ENCODE assay signal across 8 mouse cellular contexts in genomic region chr10:59616522-59616921, GRCm38 (mm10). TPM values are rescaled to one million over a fixed set of nuclear protein-coding genes. Genes with fewer than 3 reads are reported as not detected.
DNase-seq lines count a peak whose midpoint lies in the region; ATAC-seq and TF ChIP-seq lines count a peak whose summit lies in the region.

Mcu (minus strand) TSS chr10:59616692.

- no peaks in the 10 kb centered on the region for H3K9me3 ChIP-seq in hindbrain, postnatal 0 days (ENCODE audit: low read length)

- H3K9ac ChIP-seq in hindbrain, postnatal 0 days (replicated peaks; ENCODE audit: low read length): peak within 1 kb of the TSS; percentile 93

- no peaks in the 10 kb centered on the region for H3K36me3 ChIP-seq in hindbrain, postnatal 0 days (ENCODE audit: insufficient read depth, low read length)

- ATAC-seq in hindbrain, postnatal 0 days: peak; percentile 99
- peak; percentile 92 for ATAC-seq in megakaryocyte, adult 5-6 weeks (ENCODE audit: poor library complexity, severe bottlenecking)

- H3K4me3 ChIP-seq in hindbrain, postnatal 0 days (ENCODE audit: low read length): peak within 1 kb of the TSS; percentile 95
- peak within 1 kb of the TSS; percentile 85 for H3K4me3 ChIP-seq in left cerebral cortex, adult 2 months

- no peaks in the 10 kb centered on the region for H3K27me3 ChIP-seq in hindbrain, postnatal 0 days (ENCODE audit: insufficient read depth, low read length)

- H3K4me1 ChIP-seq in hindbrain, postnatal 0 days (ENCODE audit: insufficient read depth, low read length): no peaks in the 10 kb centered on the region

- no peak for TF ChIP-seq CTCF in hindbrain, postnatal 0 days (IDR thresholded peaks at IDR 0.05; ENCODE audit: low read depth)
- no peak for TF ChIP-seq CTCF in left cerebral cortex, adult 2 months (IDR thresholded peaks at IDR 0.05)

- peak within 1 kb of the TSS; percentile 74 for H3K4me2 ChIP-seq in hindbrain, postnatal 0 days (ENCODE audit: low read depth, low read length)

- under 1% methylated on average over 31 of the region's 36 CpGs for WGBS in hindbrain, postnatal 0 days

- DNase-seq in T-cell, adult 2 months (ENCODE audit: low spot score): peak; percentile 90
- peak; percentile 97 to 98 for DNase-seq in cerebellum, postnatal 36 days
- peak; percentile 96 for DNase-seq in gastrocnemius, adult 18-20 months (ENCODE audit: low spot score)
- DNase-seq in hindbrain, postnatal 0 days (ENCODE audit: low spot score): peak; percentile 98
- DNase-seq in left cerebral cortex, adult 2 months (ENCODE audit: extremely low spot score in 1 of 2, low spot score in 2 of 2): peak; percentile 96
- DNase-seq in right cerebral cortex, adult 2 months (ENCODE audit: low spot score in 2 of 2): peak; percentile 96 to 97
- DNase-seq in urinary bladder, postnatal 14 days (ENCODE audit: low spot score): peak; percentile 96

- intact Hi-C loops in left cerebral cortex, adult 2 months (cut with DNase I): loop anchor here (2.0 to 5.0 kb wide), 3 partner anchors 86 to 251 kb away; partner anchors contain the start of gene Micu1

- H3K27ac ChIP-seq in hindbrain, postnatal 0 days: peak within 1 kb of the TSS; percentile 88
- peak within 1 kb of the TSS; percentile 81 for H3K27ac ChIP-seq in left cerebral cortex, adult 2 months

RNA-seq across cellular contexts. Expression of gene Mcu, which starts in this region (rescaled TPM):
- total RNA-seq in gastrocnemius, adult 18-20 months (2021): 10 to 100 TPM; 39.8 to 44.3 TPM
- total RNA-seq in hindbrain, postnatal 0 days (2014; rRNA removed): 27.5 and 33.4 TPM in 2 replicates
- polyA plus RNA-seq in hindbrain, postnatal 0 days (2015; fragmentation: Nextera tagmentation; extraction: Ambion mirVana): 44.9 and 47.3 TPM in 2 replicates
- total RNA-seq in left cerebral cortex, adult 2 months (2021): 10 to 100 TPM; 33.9 to 37.1 TPM
- 16.7 and 17.0 TPM in 2 replicates for total RNA-seq in megakaryocyte, adult 5-6 weeks (2015)
- 26.3 and 28.6 TPM in 2 replicates for total RNA-seq in megakaryocyte, adult 5-6 weeks (2017)

Comparison
In these comparisons a context has a peak if more than half of its experiments do, and no peak if none do; other contexts are left out.
1. Peak in every context shown above with its lines: DNase-seq, ATAC-seq, H3K4me3 ChIP-seq and H3K27ac ChIP-seq.